Mouse (Mus musculus) regulatory T cell (primary cell): ENCODE measurements around the gene Zbtb12.

Experiments
- in situ Hi-C: fragments of 300-600 bp; cut with MboI, MseI; formaldehyde crosslinking; loops from one replicate; pipeline ENCODE4 v1.15.1; 2025; ENCODE audit warnings: high pct_unique_total_duplicates

Zbtb12 gene

GRCm38 (mm10) chr17:34899053-34899889 is 20.0 kb downstream of the Zbtb12 start:
- in situ Hi-C loops = no loop called here

GRCm38 (mm10) chr17:34899890-34900243 is 20.6 kb downstream of the Zbtb12 start:
- in situ Hi-C loops = loop anchor here (10.0 kb wide), 1 partner anchor 965 kb away; no protein-coding TSS in a partner anchor

- in situ Hi-C loops = loop anchor here (10.0 kb wide), 1 partner anchor 966 kb away; no protein-coding TSS in a partner anchor
These were observed 21.5 kb downstream of the Zbtb12 start for GRCm38 (mm10) chr17:34900826-34901225.

- in situ Hi-C loops = loop anchor here (10.0 kb wide), 1 partner anchor 967 kb away; no protein-coding TSS in a partner anchor
These were observed 22.7 kb downstream of the Zbtb12 start for GRCm38 (mm10) chr17:34901948-34902347.

GRCm38 (mm10) chr17:34902895-34903294 is 23.6 kb downstream of the Zbtb12 start:
- in situ Hi-C loops = loop anchor here (10.0 kb wide), 1 partner anchor 968 kb away; no protein-coding TSS in a partner anchor

- in situ Hi-C loops = no loop called here
These were observed 31.7 kb downstream of the Zbtb12 start for GRCm38 (mm10) chr17:34910982-34911381.

DNA sequence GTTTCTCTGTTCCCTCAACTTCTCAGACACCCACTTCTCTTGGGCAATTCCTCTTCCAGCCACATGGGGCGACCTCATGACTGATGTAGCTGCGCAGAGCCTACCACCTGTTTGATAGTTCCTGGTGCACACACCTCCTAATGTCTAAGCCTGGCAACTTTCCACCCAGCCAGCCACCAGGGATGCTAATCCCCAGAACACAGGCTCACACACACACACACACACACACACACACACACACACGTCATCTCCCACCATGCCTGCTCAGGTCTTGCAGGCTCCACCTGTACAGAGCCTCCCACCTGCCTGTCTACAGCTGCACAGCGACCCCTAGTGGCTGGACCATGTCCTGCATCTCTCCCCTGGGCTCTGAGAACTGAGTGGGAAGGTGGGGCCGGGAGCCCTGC is 32.7 kb downstream of the Zbtb12 start:
- in situ Hi-C loops = no loop called here

GRCm38 (mm10) chr17:34913930-34914665 is 34.8 kb downstream of the Zbtb12 start, which contains the start of gene Slc44a4:
Slc44a4 (plus strand) TSS chr17:34914466.
- in situ Hi-C loops = no loop called here

DNA sequence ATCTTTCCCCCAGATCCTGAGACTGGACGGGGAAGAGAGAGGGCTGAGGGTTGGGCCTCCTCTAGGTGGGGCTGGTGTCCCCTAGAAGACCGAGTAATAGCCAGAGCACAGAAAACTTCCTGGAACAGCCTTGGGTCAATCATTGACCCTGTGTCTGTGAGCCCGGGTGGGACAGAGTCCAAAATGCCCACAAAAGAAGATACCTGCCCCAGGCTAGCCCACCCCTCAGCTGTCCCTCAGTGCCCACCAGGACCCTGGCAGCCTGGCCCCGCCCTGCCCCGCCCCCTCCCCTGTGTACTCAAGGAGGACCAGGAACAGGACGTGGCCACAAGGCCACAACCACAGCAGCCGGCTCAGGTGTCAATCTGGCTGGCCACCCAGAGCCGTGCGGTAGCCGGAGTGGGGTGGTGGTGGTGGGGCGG is 36.1 kb downstream of the Zbtb12 start:
- in situ Hi-C loops = no loop called here

DNA sequence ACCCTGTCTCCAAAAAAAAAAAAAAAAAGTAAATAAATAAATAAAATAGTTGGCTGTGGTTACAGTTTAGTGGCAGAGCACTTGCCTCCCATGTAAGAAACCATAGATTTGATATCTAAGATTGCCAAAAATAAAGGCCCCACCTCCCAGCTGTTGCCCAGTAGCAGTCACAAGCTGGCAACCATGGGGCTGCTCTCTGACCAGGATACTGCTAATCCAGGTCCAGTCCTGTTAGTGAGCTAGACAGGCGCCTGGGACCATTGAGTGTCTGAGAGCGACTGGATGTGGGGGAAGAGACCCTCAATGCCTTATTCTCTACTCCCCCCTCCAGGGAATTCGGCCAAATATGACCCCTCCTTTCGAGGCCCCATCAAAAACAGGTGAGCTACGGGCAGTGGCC is 37.0 kb downstream of the Zbtb12 start:
- in situ Hi-C loops = no loop called here

GRCm38 (mm10) chr17:34917188-34917587 is 37.9 kb downstream of the Zbtb12 start:
- in situ Hi-C loops = no loop called here

DNA sequence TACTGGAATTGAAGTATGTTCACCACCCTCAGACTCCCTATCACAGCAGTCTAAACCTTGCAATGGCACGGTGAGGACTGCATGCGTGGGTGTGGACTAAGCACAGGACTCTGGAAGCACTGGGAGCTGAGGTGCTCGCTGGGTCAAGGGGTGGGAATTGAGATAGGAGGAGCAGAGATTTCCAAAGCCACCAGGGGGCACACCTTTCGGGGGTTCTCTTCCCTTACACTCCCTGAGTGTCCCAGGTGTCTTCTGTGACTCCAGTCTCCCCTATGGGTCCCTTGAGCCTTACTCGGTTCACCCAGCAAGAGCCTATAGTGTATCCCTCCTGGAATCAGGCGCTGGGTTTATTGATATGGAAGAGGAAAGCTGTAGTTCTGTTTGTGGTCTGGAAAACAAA is 43.7 kb downstream of the Zbtb12 start:
- in situ Hi-C loops = no loop called here

- in situ Hi-C loops = no loop called here
These were observed 45.0 kb downstream of the Zbtb12 start for GRCm38 (mm10) chr17:34924258-34924657.

DNA sequence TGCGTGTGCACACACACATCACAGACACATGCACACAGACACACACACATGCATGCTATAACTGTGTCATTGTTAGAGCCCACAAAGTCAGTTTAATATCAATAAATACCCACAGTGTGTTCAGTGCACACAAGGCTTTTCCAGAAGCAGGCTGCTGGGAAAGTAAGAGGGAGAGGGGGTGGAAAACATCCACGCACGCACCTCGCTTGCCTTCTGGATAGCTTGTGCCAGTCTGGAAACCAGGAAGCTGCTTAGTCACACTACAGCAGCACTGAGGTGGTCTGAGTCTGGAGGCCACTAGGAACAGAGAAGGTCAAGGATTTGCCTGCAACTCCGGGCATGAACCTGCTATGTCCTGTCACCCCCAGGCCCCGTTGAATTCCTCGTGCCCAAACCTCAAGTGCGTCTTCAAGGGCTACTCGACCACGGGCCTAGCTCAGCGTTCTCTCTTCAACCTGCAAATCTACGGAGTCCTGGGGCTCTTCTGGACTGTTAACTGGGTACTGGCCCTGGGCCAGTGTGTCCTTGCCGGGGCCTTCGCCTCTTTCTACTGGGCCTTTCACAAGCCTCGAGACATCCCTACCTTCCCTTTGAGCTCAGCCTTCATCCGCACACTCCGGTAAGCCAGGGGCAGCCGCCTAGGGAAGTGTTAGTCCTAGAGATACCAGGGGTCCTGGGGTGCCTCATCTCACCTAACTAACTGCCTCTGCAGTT is 48.2 kb downstream of the Zbtb12 start:
- in situ Hi-C loops = no loop called here

DNA sequence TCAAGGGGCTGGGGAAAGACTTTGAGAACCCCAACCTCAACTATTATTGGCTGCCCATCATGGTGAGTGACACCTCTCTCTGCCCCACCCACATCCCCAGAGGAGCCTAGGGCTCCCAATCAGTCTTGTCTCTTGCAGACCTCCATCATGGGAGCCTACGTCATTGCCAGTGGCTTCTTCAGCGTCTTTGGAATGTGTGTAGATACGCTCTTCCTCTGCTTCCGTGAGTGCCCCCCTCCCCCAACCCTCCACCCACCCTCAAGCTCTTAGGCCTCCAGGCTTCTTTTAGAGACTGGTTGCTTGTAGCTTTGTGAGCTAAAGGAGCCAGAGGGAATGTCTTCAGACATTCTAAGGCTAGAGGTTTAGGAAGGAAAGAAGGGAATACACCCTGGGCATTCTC is 49.6 kb downstream of the Zbtb12 start:
- in situ Hi-C loops = no loop called here

DNA sequence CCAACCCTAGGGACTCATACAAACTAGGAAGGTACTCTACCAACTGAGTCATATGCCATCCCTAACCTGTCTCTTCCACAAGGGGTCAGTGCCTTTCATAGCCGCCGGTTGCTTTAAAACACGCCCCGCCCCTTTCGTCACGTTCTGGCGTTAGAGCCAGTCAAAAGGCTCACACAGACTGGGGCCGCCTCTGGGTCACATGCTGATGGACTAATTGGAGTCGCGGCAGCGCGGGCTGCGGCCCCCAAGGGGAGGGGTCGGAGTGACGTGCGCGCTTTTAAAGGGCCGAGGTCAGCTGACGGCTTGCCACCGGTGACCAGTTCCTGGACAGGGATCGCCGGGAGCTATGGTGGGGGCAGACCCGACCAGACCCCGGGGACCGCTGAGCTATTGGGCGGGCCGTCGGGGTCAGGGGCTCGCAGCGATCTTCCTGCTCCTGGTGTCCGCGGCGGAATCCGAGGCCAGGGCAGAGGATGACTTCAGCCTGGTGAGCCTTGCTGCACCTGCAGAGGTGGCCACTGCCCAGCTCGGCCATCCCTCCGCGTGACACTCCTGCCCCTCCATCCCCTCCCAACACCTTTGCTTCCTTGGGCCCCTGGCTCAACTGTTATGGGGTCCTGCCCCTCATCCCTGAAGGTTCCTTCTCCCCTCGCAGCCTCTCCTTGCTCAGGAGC is 51.9 kb downstream of the Zbtb12 start, which contains the start of gene Neu1:
Gene Neu1, plus strand, starts transcription at position 193 of the 674 bp plus-strand sequence.
- in situ Hi-C loops = no loop called here

DNA sequence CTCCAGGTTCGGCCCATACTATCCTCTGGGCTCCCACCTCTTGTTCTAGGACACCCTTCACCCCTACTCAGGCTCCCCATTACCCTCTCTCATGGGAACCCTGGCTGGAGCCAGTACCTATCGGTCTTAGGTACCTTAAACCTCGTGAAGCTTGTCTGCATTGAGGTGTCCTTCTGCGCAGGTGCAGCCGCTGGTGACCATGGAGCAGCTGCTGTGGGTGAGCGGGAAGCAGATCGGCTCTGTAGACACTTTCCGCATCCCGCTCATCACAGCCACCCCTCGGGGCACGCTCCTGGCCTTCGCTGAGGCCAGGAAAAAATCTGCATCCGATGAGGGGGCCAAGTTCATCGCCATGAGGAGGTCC is 52.4 kb downstream of the Zbtb12 start:
- in situ Hi-C loops = no loop called here

DNA sequence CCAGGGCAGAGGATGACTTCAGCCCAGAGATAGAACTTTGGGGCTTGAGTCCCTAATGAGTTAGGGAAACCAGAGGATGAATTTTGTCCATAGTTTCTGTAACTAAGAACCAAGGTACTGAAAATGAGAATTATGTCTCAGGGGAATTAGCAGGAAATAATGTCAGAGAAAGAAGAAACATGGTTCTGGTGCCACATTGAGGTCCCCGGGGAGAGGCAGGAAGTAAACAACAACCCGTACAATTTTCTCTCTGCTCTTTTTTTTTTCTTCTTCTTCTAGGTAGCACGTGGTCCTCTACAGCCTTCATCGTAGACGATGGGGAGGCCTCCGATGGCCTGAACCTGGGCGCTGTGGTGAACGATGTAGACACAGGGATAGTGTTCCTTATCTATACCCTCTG is 53.0 kb downstream of the Zbtb12 start:
- in situ Hi-C loops = no loop called here

- in situ Hi-C loops = no loop called here
These were observed 54.7 kb downstream of the Zbtb12 start for GRCm38 (mm10) chr17:34934031-34934430.

DNA sequence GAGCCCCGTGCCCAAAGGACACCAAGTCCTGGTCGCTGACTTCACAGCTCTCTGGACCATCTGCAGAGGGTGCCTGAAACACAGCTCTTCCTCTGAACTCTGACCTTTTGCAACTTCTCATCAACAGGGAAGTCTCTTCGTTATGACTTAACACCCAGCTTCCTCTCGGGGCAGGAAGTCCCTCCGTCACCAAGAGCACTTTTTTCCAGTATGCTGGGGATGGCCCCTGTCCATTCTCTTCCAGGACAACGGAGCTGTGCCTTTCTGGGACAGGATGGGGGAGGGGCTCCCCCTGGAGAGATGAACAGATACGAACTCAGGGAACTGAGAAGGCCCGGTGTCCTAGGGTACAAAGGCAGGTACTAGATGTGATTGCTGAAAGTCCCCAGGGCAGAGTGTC is 55.5 kb downstream of the Zbtb12 start:
- in situ Hi-C loops = no loop called here

GRCm38 (mm10) chr17:34937960-34938505 is 58.8 kb downstream of the Zbtb12 start:
- in situ Hi-C loops = no loop called here
